Mouse (Mus musculus) lung, adult 2 months (tissue): ENCODE measurements at regions not wholly inside any gene's neighbourhood (a gene's known extent, or its start where the extent isn't known, plus 50 kb on each side); places are given as distances from the start of the nearest gene placed in this dataset.

Source experiments
- CTCF ChIP-seq: fragments of 200-500 bp; IDR thresholded peaks from 2 replicates; pipeline ENCODE4 v1.5.1; 2011; ENCODE audit warnings: mild to moderate bottlenecking, low read length, control low read depth; ENCODE audit not compliant: insufficient read depth
- POLR2A ChIP-seq: fragments of 200-500 bp; IDR thresholded peaks from 2 replicates; pipeline ENCODE4 v1.6.1; 2011; ENCODE audit warnings: low read depth, mild to moderate bottlenecking, control low read depth, low read length, borderline replicate concordance; ENCODE audit errors: extremely low read depth

DNA sequence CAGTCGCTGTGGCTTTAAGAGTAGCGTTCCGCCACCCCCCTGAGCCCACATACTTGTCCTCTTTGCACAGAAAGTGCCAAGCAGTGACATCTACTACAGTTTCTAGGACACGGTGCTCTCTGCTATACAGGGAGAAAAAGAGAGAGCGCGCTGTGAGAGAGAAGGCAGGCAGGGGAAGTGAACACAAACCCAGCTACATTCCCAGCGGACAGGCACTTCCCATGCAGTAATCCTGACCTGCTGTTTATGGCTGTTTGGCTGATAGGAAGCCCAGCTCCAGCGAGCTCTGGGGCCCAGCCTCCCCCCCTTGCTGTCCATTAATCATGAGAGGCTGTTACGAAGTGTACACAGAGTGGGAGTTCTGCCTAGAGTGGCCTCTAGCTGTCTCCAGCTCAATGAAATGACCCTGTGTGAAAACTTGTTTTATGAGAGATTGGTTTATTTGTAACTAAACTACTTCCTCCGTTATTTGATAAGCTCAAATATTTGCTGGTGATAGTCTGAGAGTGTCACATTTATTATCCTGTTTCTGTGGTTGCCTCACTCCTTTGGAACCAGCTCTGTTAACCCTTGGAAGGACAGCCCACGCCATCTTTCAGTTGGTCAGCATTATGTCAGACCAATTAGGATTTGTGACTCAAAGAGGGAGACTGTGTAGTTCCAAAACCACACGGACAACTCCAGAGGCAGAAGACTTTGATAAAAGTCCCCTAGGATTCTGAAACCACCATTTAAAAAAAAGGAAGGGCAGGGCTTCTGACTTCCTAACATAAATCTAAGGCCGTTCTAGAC is 164.2 kb downstream of the Spry2 start:
- TF ChIP-seq CTCF (0 out of 2 replicates have a peak, but pooled peaks have one; percentile 2), POLR2A (peak; percentile 68; the same call in 1 of the 2 replicates)
